Mouse (Mus musculus) small intestine, adult 2 months (tissue): ENCODE measurements around the gene Nucb1. TPM values are rescaled to one million over a fixed set of nuclear protein-coding genes. Genes with fewer than 3 reads are reported as not detected.
A peak's percentile ranks its signal among the peaks of the same experiment; 100 is the strongest.

Source experiments
- H3K27ac ChIP-seq: fragments of 200-500 bp; 2 replicates; pipeline ENCODE4 v1.5.1; 2012; ENCODE audit warnings: low read depth, low read length, control low read depth, inconsistent platforms; ENCODE audit not compliant: insufficient read depth
- H3K27me3 ChIP-seq: fragments of 200-500 bp; 2 replicates; pipeline ENCODE4 v1.6.1; 2012; ENCODE audit warnings: mild to moderate bottlenecking, moderate library complexity, low read length, inconsistent platforms; ENCODE audit not compliant: control insufficient read depth, insufficient read depth
- H3K36me3 ChIP-seq: fragments of 200-500 bp; 2 replicates; pipeline ENCODE4 v1.6.1; 2012; ENCODE audit warnings: mild to moderate bottlenecking, low read length, control low read depth, inconsistent platforms; ENCODE audit not compliant: control insufficient read depth, insufficient read depth
- H3K4me1 ChIP-seq: fragments of 200-500 bp; 2 replicates; pipeline ENCODE4 v1.6.1; 2012; ENCODE audit warnings: low read length, inconsistent platforms, mixed read lengths; ENCODE audit not compliant: control insufficient read depth, insufficient read depth, insufficient read length
- H3K4me3 ChIP-seq: fragments of 200-500 bp; 2 replicates; pipeline ENCODE4 v1.5.1; 2012; ENCODE audit warnings: low read depth, mild to moderate bottlenecking, control low read depth, inconsistent platforms, low read length, moderate library complexity
- CTCF ChIP-seq: fragments of 200-500 bp; IDR thresholded peaks from 2 replicates; pipeline ENCODE4 v1.5.1; 2012; ENCODE audit warnings: low read depth, mild to moderate bottlenecking, control low read depth, inconsistent platforms, low read length, moderate library complexity, mixed read lengths; ENCODE audit not compliant: insufficient replicate concordance, insufficient read length; ENCODE audit errors: extremely low read depth
- POLR2A ChIP-seq: fragments of 200-500 bp; IDR thresholded peaks from 2 replicates; pipeline ENCODE4 v1.6.1; 2012; ENCODE audit warnings: low read depth, mild to moderate bottlenecking, control low read depth, inconsistent platforms, low read length, moderate library complexity
- WGBS: fragments of 180-500 bp; shearing (Covaris S2); methylation state at CpG from one replicate; pipeline ENCODE4 v1.1.7; 2018; 5-methylcytosine and 5-hydroxymethylcytosine counted together
- polyA plus RNA-seq: library from polyadenylated mRNA; depleted of rRNA; stranded (reverse); fragments of >200 nt; gene quantifications from 2 replicates; pipeline ENCODE4 v1.2.3, GENCODE M21; 2012

Gene Nucb1
- polyA plus RNA-seq, 1 experiment: 456 TPM

DNA sequence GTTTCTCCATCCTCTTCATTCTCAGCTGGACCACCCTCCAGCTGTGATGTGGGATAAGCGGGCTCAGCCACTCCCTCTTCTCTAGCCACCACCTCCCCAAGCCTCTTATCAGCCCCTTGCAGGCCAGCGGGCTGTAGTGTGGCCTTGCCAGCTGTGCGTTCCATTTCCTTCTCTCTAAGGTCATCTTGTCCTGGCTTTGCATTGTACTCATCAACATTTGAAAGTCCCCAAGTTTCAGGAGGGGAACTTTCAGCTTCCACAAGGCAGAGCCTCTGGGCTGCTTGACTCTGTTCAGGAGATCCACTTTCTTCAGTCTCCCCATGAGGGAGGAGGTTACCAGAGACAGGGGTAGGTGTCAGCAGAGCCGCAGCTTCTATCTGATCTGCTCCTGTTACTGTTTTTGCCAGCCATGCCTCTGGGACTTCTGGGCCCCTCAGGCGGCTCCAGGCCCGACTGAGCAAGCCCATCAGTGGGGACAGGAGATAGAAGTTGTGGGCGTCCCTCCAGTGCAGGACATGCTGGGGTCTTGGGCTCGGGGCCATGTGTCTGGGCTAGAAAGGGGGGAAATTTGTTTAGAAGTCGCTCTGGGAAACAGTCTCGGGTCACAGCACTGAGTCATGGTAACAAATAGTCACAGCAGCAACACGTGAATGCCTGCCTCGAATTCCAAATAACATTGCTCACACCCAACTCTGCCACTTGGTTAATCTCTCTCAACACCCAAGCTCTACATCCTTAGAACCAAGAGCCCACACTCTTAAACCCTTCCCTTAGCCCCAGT lies 14.8 kb upstream of the Nucb1 start:
- H3K36me3 ChIP-seq: peaks cover 7% of the 10 kb centered on the region; the same call in 1 of the 2 replicates
- WGBS: 30% methylated on average over 12 of the region's 12 CpGs
- peaks cover 9% of the 10 kb centered on the region for H3K4me1 ChIP-seq
- H3K27ac ChIP-seq: peak overlapping the region; percentile 95
- H3K27me3 ChIP-seq: 0 out of 2 replicates have a peak, but pooled peaks cover 2% of the 10 kb centered on the region
- TF ChIP-seq POLR2A (no peak), CTCF (no peak)
- peak overlapping the region; percentile 89 for H3K4me3 ChIP-seq

DNA sequence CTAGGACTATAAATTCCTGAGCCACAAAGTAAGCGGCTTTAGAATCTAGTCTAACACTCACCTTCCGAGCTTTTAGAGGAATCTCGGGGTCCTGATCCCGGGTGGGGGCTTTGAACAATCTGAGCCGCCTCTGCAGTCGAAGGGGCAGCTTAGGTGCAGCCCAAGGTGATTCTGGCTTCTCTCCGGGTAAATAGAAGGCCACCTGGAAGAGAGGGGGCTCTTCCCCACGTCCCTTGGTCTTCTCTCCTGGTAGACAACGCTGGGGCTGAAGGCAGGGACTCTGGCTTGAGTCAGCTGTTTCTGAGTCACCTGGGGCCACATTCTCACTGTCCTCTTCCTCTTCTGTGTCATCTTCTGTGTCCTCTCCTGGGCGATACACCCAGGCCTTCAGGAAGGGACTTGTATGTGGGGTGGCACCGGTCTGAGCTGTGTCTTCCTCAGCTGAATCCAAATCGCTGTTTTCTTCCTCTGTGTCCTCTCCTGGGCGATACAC lies 13.5 kb upstream of the Nucb1 start:
- 83% methylated on average over 13 of the region's 13 CpGs for WGBS
- peak overlapping the region; percentile 14; the same call in 1 of the 2 replicates for H3K4me3 ChIP-seq

DNA sequence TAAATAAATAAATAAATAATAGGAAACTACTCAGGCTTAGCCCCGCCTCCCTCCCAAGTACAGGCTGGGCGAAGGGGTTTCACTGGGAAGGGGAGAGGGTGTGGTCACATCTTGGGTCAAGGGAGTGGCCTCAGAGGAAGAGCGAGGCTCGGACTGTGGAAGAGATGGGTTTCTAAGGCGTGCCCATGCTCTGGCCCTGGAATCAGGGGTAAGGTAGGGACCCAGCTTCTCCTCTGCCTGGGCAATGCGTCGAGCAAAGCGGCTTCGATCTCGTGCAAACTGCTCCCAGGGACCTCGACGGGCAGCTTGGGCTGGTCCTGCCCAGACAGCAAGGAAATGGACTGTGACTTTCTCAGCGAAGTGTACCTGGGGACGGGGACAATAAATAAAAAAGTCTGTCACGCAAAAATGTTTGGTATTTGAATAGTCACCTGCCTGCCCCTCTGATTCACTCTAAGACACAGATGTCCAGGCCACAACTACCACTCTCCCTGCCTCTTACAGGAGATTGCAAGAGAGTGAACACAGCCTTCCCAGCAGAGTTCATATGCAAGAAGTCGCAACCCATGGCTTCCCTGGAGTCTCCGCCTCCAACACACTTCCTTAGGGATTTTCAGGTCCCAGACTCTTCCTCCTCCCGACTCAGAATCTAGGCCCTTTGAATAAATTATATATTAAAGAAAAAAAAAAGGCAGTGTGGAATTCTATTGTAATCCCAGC lies 12.9 kb upstream of the Nucb1 start:
- Histone ChIP-seq H3K36me3 (peaks cover 7% of the 10 kb centered on the region; the same call in 1 of the 2 replicates), H3K4me1 (peaks cover 11% of the 10 kb centered on the region), H3K4me3 (0 out of 2 replicates have a peak overlapping the region, but pooled peaks have one; percentile 1), H3K27ac (no peak overlapping the region), H3K27me3 (no peaks in the 10 kb centered on the region)
- no peak for TF ChIP-seq CTCF
- TF ChIP-seq POLR2A: no peak
- WGBS: 68% methylated on average over 18 of the region's 18 CpGs

More for the DNA sequence above, 13.5 kb upstream of the Nucb1 start:
- Histone ChIP-seq H3K36me3 (peaks cover 7% of the 10 kb centered on the region; the same call in 1 of the 2 replicates), H3K27me3 (no peaks in the 10 kb centered on the region), H3K27ac (no peak overlapping the region), H3K4me1 (peaks cover 11% of the 10 kb centered on the region)
- no peak for TF ChIP-seq POLR2A
- no peak for TF ChIP-seq CTCF

DNA sequence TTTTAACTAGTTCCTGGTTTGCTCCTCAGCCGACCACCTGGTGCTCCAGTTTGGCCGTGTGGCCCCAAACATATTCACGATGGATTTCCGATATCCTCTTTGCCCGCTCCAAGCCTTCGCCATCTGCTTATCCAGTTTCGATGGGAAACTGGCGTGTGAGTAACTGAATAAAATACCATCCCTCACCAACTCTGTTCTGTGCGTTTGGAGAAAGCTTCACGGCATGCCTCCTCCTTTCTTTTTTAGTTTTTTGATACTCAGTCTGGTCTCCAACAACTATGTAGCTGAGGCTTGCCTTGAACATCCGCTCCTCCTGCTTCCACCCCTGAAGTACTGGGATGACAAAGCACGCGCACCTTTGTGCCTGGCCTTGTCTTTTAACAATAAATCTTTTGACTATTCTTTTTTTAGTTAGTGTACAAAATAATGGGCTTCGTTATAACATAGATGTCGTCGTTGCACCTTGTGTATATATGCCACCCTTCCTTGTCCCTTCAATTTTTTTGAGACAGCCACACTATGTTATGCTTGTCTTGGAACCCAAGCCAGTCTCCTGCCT lies 12.1 kb upstream of the Nucb1 start:
- H3K4me1 ChIP-seq: peaks cover 11% of the 10 kb centered on the region
- H3K4me3 ChIP-seq: peak overlapping the region; percentile 88
- H3K27ac ChIP-seq: no peak overlapping the region
- no peak for TF ChIP-seq POLR2A
- TF ChIP-seq CTCF: no peak
- H3K27me3 ChIP-seq: no peaks in the 10 kb centered on the region
- 61% methylated on average over 16 of the region's 16 CpGs for WGBS
- H3K36me3 ChIP-seq: peaks cover 7% of the 10 kb centered on the region; the same call in 1 of the 2 replicates

DNA sequence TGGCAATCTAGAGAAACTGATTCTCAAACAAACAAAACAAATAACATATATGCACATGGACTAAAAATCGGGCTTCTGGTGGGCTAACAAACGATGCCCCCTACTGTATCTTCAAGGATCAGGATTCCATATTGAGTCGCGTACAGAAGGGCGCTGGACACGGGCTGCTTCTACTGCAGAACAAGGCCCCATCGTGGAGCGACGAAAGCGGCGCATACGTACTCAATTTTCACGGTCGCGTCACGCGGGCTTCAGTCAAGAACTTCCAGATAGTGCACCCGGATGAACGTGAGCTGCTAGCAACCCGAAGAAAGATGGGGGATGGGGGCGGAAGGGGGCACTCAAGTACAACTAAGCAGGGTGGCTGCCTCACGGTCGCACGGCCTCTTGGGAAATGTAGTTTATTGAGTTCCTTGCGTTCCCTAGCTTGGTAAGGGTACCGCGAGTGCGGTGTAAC lies 11.6 kb upstream of the Nucb1 start:
- H3K4me3 ChIP-seq: peak overlapping the region; percentile 88
- 1% methylated on average over 28 of the region's 28 CpGs for WGBS
- H3K27me3 ChIP-seq: no peaks in the 10 kb centered on the region
- H3K36me3 ChIP-seq: peaks cover 7% of the 10 kb centered on the region; the same call in 1 of the 2 replicates
- H3K27ac ChIP-seq: peak overlapping the region; percentile 83
- H3K4me1 ChIP-seq: peaks cover 11% of the 10 kb centered on the region
- TF ChIP-seq POLR2A: no peak; the same call in 1 of the 2 replicates
- peak; percentile 27; the same call in 1 of the 2 replicates for TF ChIP-seq CTCF

DNA sequence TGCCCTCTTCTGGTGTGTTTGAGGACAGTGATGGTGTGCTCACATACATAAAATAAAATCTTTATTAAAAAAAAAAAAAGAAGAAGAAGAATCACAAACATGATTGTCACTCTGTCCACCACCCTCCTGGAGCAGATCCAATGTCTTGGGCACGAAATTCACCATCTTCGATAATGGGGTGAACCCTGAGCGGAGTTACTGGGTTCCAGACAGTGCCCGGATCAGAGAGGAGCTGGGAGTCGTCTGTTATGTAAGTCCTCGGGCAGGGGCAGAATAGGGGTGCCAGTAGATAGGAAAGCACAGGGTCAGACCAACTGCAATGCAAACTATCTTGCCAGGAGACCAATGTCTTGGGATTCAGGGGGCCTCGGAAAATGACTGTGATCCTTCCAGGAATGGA lies 10.4 kb upstream of the Nucb1 start:
- no peak overlapping the region for H3K27ac ChIP-seq
- peaks cover 7% of the 10 kb centered on the region; the same call in 1 of the 2 replicates for H3K36me3 ChIP-seq
- peaks cover 11% of the 10 kb centered on the region for H3K4me1 ChIP-seq
- no peak overlapping the region for H3K4me3 ChIP-seq
- TF ChIP-seq POLR2A (no peak), CTCF (no peak)
- H3K27me3 ChIP-seq: no peaks in the 10 kb centered on the region
- WGBS: 93% methylated on average over 7 of the region's 7 CpGs
